Mouse (Mus musculus) layer of hippocampus, adult 9-10 months (tissue): ENCODE data around the gene Hoxa7.

ENCODE experiments used
- DNase-seq: peaks from one replicate; pipeline ENCODE4 v3.0.0; 2022; ENCODE audit warnings: low spot score

The Hoxa7 gene

DNA sequence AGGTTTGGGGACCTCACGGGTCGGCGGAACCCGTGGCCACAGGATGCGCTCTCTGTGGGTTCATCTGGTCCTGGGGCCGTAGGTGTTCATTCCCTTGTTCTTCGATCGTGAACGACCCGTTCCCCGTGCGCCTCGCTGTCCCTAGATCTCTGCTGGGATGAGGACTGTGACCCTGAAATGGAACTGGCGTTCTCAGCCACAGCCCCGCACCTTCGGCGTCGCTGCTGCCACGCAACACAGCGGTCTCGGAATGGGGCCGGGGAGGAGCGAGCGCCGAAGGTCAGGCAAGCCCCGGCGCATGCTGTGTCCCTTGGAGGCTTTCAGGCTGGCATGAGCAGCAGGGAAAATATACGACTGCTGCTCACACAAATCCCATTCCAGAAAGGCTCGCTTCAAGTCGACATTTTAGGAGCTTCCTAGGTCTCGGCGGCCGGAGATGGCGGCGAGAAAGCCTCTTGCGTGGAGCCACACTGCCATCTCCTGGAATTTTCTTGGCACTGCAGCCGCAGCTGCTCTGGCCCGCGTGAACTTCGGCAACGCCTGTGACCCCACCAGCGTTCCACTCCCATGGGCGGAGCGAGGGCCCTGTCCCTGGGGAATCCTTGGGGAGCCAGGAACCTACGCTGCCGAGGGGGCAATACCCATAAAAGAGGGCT lies at the start of gene Hoxa7:
Hoxa7 (minus strand) TSS at position 518 of the 656 bp plus-strand sequence.
- peak; percentile 47 for DNase-seq

DNA sequence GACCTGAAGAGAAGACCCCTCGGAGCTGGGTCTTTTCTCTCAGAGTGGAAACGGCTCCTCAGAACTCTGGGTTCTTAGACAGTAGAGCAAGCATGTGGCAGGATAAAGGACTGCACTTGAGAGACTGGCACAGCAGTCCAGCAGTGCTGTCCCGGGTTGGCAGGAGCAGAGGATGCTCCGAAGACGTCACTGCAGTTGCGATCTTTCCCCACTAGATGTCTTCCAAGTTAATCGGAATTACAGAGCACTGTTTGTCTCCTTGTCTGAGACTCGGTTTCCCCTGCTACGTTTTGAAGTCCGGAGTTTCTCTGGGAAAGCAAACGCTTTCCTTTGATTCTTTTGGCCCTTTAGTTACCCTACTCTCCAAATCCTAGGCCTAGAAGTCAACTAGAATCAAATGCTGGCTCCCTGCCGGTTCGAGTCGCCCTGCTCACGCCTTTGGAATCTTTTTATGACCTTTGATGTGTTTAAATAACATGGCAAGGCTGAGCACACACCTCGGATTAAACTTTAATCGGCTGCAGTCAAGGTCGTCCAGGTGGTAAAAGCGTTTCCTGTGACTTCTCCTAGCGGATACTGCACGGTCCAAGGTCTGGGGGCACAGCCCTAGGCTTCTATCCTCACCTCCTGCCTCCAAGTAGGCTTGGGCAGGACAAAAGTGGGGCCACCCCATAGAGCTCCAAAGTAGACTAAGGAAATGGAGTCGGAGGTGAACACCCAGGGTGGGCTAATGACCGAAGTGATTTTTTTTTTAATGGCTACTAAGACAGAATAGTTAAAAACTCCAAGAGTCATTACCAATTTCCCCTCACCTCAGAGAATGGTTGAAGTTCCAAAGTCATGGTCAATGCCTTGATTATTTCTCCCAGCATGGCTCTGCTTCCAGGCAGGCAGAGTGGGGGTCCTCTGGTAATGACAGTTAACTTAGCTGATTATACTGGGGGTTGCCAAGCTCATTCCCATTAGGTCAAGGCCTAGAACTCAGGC lies 49.1 kb upstream of the Hoxa7 start:
- DNase-seq, result peak; percentile 44

- no peak for DNase-seq
Observed at GRCm38 (mm10) chr6:52268756-52269155, 47.1 kb upstream of the Hoxa7 start.

DNA sequence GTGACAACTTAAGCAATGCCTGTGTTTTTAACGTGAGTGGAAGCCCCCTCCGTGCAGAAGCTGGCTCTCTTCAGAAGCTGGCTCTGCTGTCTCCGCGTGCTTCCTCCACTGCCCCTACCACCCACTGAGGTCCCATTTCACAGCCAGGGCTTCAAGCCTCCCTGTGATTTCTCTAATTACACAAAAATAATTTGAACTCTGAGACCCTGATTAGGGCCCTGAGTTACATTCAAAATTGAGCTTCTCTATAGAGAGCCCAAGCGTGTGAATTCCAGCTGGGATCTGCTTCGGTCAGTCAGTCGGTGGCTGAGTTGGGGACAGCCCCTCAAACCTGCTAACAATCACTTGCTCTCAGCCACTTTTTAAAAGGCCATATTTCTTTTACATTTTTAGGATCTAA lies 46.7 kb upstream of the Hoxa7 start:
- DNase-seq, result no peak

DNA sequence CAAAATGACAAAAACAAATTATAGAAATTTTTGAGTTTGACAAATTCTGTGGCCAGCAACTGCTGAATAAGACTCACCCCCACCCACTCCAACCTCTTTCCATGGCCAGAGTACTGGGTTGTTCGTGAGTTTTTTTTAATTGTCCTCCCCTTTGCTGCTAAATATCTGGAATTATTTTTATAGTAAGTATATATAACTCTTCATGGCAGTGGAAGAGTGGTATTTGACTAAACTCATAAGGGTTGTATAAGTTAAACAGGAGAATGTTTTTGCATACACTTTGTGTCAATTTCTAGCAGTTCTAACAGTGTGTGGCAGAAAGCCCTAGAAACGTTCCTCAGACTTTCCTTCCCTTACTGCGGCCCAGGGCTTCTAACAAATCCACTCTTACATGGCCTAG lies 46.0 kb upstream of the Hoxa7 start:
- DNase-seq, result no peak

DNA sequence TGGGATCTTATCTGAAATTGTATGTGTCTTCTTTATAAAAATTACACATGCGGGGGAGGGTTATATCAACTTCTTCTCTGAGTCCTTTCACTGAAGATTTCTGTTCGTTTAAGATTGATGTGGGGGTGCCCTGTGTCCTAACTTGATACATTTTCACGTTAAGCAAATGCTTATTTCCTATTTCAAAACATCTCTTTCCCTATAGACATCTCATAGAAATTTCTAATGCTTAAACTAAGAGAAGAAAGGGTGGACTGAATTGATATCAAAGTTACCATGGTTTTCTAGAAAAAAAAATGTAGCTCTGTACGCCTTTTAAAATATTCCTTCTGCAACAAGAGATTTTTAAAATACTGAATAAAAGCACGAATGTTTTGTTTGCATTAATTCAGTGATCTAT lies 45.6 kb upstream of the Hoxa7 start:
- DNase-seq, result no peak

DNA sequence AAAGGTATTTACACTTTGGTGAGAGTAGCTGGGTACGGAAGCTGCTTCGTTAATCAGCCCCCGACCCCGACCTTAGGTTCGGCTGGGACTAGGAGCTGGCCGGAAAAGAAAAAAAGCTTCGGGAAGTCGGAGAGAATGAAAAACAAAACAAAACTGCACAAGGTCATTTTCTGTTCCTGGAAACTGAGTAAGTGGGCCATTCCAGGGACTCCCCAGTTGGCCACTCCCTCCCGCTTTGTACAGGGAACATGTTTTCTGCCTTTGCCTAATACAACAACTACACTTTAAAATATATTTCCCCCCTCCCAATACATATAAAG lies 45.0 kb upstream of the Hoxa7 start:
- DNase-seq, result no peak

DNA sequence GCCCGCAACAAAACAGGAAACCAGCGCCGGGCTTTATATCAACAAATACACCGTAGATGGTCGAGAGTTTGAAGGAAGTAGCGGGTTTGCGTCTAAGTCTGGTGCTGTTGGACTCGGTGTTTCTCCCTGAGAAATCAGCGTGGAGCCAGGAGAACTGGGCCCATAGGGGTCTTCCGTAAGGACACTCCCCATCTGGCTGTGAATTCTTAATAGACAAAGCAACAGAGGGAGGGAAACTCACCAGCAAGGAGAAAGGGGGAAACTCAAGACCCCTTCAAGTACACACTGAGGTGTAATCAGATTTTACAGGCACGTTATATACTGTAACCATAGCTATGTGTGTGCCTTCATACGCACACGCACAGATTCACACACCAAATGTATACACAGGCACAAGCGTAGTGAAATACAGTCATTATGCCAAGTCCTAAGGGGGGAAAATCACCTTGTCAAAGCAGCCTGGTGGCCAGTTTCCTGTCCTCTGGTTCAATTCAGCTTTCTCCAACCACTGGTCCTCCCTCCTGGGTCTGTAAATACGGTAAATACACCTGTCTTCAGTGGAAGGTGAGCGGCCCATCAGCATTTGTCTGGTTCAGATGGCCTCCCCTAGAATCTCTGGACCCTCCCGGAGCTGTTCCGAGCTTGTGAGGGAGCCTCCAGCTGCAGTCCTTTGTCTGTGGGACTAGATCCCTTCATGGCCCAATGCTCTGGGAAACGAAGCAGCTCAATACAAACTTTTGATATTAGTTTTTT lies 44.4 kb upstream of the Hoxa7 start:
- DNase-seq, result no peak

DNA sequence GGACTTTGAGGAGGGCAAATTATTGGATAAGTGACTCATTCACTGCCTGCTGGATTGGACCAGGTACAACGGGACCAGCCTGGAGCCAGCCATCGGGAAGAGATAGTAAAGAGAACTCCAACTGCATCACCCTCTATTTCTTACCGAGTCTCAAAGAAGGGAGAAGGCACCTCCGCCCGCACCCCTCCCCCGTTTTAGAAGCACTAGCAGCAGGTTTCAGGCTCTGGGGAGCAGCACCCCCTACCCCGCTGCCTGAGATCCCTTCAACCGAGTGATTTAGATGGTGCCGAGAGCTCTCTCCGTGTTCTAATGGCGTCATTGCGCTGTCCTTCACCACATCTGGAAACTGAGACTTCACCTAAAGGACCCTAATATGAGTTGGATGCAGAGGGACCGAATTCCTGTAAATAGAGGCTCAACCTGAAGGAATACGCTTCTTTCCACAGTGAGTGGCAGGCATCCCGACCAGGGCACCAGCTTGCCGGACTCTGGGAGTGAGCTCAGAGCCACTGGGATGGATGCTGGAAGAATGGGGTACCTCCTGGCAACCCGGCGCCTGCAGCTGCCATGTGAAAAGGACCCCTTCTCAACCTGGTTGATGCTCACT lies 43.8 kb upstream of the Hoxa7 start:
- DNase-seq, result no peak

GRCm38 (mm10) chr6:52264106-52264790 lies 42.6 kb upstream of the Hoxa7 start:
- no peak for DNase-seq

DNA sequence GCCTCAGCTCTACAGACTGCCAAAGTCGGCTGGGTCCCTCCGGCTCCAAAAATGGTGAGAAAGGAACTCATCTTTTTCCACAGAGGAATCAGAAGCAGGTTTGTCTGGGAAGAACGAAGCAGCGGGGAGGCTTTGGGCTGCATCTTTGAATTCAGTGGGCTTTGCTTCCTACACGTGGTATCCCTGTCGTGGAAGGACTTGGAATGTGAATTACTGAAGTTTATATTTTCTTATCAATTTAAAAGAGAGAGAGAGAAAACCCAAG lies 41.6 kb upstream of the Hoxa7 start:
- DNase-seq, result no peak

- no peak for DNase-seq
Observed at GRCm38 (mm10) chr6:52262463-52263320, 41.0 kb upstream of the Hoxa7 start.

DNA sequence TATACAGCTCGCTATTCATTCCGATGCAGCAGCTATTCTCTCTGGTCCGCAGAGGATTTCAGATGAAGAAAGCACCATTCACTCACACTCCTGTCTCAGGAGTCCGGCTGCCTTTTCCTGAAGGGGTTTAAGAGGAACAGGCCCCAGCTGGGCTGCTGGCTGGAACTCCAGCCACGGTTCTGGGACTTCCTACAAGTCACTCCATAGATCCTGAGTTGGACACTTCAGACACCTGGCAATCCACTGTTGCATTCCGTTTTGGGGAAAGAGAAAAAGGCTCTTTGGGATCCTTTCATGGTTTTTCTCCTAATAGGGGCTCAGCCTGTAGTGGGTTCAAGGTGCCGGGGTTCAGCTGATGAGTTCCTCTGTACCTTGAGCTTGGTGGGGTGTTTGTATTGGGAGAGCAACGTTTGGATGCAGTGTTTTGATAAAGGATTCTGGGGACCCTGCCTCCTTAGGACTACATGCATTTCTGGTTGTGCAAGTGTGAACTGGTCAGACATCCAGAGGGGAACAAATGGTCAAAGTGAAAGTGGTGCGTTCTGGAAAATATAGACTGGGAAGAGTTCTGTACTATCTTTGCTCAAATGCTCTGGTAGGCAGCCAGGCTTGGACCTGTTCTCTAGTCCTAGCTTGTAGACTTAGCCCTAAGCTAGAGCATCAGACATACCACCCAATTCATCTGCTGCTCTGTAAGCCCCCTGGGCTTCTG lies 40.3 kb upstream of the Hoxa7 start:
- no peak for DNase-seq

DNA sequence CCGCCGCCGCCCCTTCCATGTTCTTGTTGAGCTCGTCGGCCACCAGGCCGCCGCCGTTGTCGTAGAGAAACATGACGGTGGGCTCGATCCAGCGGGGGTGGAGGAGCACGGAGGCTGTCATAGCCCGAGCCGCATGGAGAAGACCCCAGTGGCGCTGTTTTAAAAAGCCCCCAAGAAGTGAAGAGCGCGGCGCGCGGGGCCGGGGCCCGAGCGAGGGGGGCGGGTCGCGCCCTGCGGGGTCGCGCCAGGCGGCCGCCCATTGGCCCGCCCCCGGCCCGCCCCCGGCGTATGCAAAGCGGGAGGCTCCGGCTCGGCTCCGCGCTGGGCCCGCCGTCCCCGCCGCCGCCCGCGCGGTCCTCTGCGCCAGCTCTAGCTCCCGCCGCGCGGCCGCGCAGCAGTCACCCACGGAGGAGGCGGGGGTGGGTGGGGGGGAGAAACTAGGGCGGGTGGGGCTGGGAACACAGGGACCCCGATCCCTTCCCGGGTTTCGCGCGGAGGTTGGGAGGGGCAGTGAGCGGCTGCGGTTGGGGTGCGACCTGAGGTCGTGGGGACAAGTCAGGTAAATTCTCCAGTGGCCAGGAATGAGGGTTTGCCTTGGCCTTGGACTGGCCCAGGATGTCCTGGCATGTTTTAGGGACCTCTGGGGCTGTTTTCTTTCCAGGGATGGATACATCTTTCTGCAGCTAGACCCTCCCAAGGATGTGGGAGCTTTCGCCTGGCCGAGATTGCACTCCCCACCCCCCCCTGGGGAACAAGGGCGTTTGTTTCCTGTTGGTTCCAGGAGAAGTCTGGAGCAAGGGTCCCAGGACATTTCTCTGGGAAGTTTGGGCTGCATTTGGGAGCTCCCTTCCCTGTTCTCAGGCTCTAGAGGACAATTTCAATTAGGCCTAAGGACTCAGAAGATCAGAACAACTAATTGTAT lies 39.3 kb upstream of the Hoxa7 start, which contains the start of gene Hoxa13:
Hoxa13 (minus strand) TSS at position 227 of the 922 bp plus-strand sequence.
- no peak for DNase-seq

GRCm38 (mm10) chr6:52259811-52260261 lies 38.2 kb upstream of the Hoxa7 start:
- DNase-seq, result no peak

GRCm38 (mm10) chr6:52259081-52259790 lies 37.6 kb upstream of the Hoxa7 start:
- DNase-seq, result no peak

DNA sequence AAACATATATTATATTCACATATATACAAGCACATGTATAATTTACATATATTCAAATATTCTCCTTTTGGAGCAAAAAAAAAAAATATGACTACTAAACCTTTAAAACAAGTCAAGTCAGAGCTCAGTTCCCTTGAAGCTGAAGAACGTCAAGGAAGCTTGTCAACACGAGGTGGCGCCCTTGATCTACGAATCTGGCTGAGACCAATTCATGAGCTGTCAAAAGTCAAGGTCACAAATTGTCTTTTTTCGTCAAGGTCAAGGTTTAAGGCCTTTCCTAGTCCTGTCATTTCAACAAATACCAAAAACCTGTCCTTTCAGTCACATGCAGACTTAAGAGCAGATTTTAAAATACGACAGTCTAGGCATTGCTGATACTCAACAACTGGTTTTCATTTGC lies 35.3 kb upstream of the Hoxa7 start:
- DNase-seq, result peak; percentile 67
